Mouse (Mus musculus): Measurements from ENCODE around the gene Gm9780. TPM values are rescaled to one million over a fixed set of nuclear protein-coding genes. Genes with fewer than 3 reads are reported as not detected.
"Not testable (repeated sequence)": the region's sequence is repeated elsewhere in the genome, so short reads cannot be mapped to it uniquely, and the experiment has no call there.

Gene Gm9780
- polyA plus RNA-seq, 1 experiment: 4.1 TPM

DNA sequence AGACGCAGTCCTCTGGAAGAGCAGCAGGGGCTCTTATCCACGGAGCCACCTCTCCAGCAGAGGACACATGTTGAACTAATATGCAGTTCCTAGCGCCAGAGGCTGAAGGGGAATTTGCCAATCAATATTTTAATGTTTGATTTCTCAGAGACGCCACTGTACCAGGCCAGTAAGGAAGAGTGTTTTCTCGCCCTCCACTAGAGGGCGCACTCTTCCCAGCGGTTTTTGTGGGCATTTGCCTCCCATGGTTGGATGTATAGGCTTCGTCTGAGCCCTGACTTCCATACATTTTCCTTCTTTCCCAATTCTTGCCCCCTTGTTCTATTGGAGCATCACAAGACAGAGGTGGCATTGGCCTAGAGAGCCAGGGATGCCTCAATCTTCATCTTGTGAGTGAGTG, 4.5 kb upstream of the Gm9780 start:
- H3K4me3 ChIP-seq (ENCODE audit: low read depth, low read length); H3K27ac ChIP-seq (ENCODE audit: insufficient read depth, low read length); H3K4me1 ChIP-seq (ENCODE audit: control insufficient read depth, insufficient read depth, low read length); H3K27me3 ChIP-seq (ENCODE audit: control insufficient read depth, insufficient read depth, low read length, poor library complexity, severe bottlenecking); H3K36me3 ChIP-seq (ENCODE audit: control insufficient read depth, insufficient read depth, low read length, poor library complexity, severe bottlenecking); H3K9ac ChIP-seq (ENCODE audit: low read depth, poor library complexity, severe bottlenecking); H3K9me3 ChIP-seq (replicated peaks; ENCODE audit: control insufficient read depth, insufficient read depth, low read length, poor library complexity, severe bottlenecking): not testable (repeated sequence)

DNA sequence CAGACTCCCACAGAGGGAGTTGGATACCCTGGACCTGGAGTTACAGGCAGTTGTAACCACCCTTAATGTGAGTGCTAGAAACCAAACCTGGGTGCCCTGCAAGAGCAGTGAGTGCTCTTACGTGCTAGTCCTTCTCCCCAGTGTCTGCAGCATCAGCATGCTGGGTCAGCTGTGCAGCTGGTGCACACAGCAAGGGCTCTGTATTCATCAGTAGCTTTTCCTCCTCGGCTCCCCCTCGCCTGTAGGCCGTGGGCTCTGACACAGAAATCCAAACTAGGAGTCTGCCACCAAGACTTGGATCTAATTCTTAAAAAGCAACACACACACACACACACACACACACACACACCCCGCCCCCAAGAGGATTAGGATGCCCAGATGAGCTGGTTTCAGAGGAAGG, 2.5 kb upstream of the Gm9780 start:
- H3K4me1 ChIP-seq (ENCODE audit: control insufficient read depth, insufficient read depth, low read length); H3K27me3 ChIP-seq (ENCODE audit: control insufficient read depth, insufficient read depth, low read length, poor library complexity, severe bottlenecking); H3K27ac ChIP-seq (ENCODE audit: insufficient read depth, low read length); H3K9me3 ChIP-seq (replicated peaks; ENCODE audit: control insufficient read depth, insufficient read depth, low read length, poor library complexity, severe bottlenecking); H3K9ac ChIP-seq (ENCODE audit: low read depth, poor library complexity, severe bottlenecking); H3K36me3 ChIP-seq (ENCODE audit: control insufficient read depth, insufficient read depth, low read length, poor library complexity, severe bottlenecking); H3K4me3 ChIP-seq (ENCODE audit: low read depth, low read length): not testable (repeated sequence)

DNA sequence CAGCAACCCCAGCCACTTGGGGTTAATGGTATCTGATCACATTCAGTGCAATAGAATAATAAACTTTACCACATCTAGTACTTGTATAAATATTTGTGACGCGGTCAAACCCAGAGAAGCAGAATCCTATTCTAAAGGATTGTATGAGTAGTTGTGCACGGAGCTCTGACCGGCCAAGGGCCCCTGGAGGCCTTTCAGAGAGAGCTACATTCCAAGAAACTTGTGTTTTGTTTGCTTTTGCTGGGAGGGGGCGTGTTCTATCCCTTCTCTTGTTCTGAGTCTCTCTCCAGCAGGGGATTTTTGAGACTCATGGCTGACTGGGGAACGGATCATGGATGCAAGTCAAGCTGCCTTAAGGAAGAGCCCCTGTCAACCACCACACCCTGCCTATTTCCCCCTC, 7.1 kb downstream of the Gm9780 start:
- not testable (repeated sequence) for H3K4me1 ChIP-seq (ENCODE audit: control insufficient read depth, insufficient read depth, low read length); H3K36me3 ChIP-seq (ENCODE audit: control insufficient read depth, insufficient read depth, low read length, poor library complexity, severe bottlenecking); H3K9ac ChIP-seq (ENCODE audit: low read depth, poor library complexity, severe bottlenecking); H3K9me3 ChIP-seq (replicated peaks; ENCODE audit: control insufficient read depth, insufficient read depth, low read length, poor library complexity, severe bottlenecking); H3K4me3 ChIP-seq (ENCODE audit: low read depth, low read length); H3K27me3 ChIP-seq (ENCODE audit: control insufficient read depth, insufficient read depth, low read length, poor library complexity, severe bottlenecking); H3K27ac ChIP-seq (ENCODE audit: insufficient read depth, low read length)

DNA sequence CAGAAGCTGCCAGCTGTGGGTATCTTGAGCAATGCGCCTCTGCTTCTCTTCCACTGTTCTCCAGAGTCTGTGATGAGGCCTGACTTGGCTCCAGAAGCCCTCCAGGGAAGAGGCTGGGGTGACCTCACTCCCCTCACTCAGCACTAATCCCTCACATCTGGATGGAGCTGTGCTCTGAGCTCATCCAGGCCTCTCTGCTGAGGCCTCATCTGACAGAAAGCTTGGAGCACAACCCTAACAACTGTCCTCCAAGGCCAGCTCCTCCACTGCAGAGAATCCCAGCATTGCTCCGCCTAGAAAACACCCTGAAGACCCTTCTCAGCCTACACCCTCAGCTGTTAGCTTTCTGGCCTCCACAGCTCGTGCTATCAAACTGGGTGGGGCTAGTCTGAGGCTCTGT, 8.1 kb downstream of the Gm9780 start:
- not testable (repeated sequence) for H3K4me1 ChIP-seq (ENCODE audit: control insufficient read depth, insufficient read depth, low read length); H3K4me3 ChIP-seq (ENCODE audit: low read depth, low read length); H3K27me3 ChIP-seq (ENCODE audit: control insufficient read depth, insufficient read depth, low read length, poor library complexity, severe bottlenecking); H3K9me3 ChIP-seq (replicated peaks; ENCODE audit: control insufficient read depth, insufficient read depth, low read length, poor library complexity, severe bottlenecking); H3K9ac ChIP-seq (ENCODE audit: low read depth, poor library complexity, severe bottlenecking); H3K27ac ChIP-seq (ENCODE audit: insufficient read depth, low read length); H3K36me3 ChIP-seq (ENCODE audit: control insufficient read depth, insufficient read depth, low read length, poor library complexity, severe bottlenecking)

DNA sequence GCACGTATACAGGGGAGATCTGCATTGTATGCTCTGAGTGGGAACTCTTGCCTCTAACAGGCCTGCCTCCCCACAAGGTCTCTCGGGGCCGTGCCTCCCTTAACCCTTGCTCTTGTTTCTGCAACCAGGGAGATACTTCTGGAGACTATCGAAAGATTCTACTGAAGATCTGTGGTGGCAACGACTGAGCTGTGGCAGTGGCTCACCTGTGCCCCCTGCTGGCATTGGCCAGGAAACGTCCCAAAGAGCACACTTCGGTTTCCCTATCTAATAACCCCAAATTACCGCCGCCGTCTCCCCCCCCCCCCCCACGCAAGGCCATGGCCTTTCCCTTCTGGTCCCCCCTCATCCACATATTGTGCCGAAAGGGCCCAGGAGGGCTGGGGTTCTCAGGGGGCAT, 16.9 kb downstream of the Gm9780 start:
- H3K9me3 ChIP-seq (replicated peaks; ENCODE audit: control insufficient read depth, insufficient read depth, low read length, poor library complexity, severe bottlenecking); H3K9ac ChIP-seq (ENCODE audit: low read depth, poor library complexity, severe bottlenecking); H3K27me3 ChIP-seq (ENCODE audit: control insufficient read depth, insufficient read depth, low read length, poor library complexity, severe bottlenecking); H3K36me3 ChIP-seq (ENCODE audit: control insufficient read depth, insufficient read depth, low read length, poor library complexity, severe bottlenecking); H3K4me3 ChIP-seq (ENCODE audit: low read depth, low read length); H3K4me1 ChIP-seq (ENCODE audit: control insufficient read depth, insufficient read depth, low read length); H3K27ac ChIP-seq (ENCODE audit: insufficient read depth, low read length): not testable (repeated sequence)

DNA sequence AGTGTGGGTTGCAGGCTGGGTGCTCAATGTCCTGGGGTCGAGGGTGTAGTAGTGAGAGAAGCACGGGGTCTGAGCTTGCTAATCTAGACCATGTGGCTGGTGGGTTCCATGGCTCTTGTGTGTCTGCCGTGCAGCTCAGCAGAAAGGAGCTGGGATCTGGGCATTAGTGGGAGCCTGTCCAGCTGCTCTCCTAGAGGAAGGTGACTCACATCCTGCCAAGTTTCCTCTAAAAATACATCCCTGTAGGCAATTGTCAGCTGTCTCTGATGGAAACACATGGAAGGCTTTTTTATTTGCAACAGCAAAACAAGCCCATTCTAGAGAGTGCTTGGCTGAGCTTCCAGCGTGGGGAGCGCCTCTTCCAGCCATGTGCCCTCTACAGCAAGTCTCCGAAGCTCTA, 19.7 kb downstream of the Gm9780 start:
- H3K36me3 ChIP-seq (ENCODE audit: control insufficient read depth, insufficient read depth, low read length, poor library complexity, severe bottlenecking); H3K27ac ChIP-seq (ENCODE audit: insufficient read depth, low read length): not testable (repeated sequence)

DNA sequence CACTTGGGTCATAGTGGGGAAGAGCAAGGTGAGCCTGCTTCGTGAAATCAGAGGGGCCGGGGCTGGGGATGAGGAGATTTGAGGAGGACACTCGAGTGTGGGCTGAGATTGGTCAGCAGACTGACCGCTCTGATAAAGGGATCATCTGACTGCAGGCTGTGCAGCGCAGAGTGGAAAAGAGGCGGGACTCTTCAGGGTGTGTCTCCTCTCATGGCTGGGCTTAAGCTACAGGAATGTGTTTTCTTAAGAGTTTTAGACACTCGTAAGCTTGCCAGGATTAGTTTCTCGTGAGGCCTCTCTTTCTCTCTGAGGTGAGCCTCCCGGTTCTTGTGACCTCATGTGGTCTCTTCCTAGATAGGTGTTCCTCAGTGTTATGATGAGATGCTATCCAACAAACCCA, 21.0 kb downstream of the Gm9780 start:
- not testable (repeated sequence) for H3K9ac ChIP-seq (ENCODE audit: low read depth, poor library complexity, severe bottlenecking)

More for the DNA sequence above, 19.7 kb downstream of the Gm9780 start:
- H3K9ac ChIP-seq (ENCODE audit: low read depth, poor library complexity, severe bottlenecking); H3K4me3 ChIP-seq (ENCODE audit: low read depth, low read length); H3K4me1 ChIP-seq (ENCODE audit: control insufficient read depth, insufficient read depth, low read length); H3K27me3 ChIP-seq (ENCODE audit: control insufficient read depth, insufficient read depth, low read length, poor library complexity, severe bottlenecking); H3K9me3 ChIP-seq (replicated peaks; ENCODE audit: control insufficient read depth, insufficient read depth, low read length, poor library complexity, severe bottlenecking): not testable (repeated sequence)

DNA sequence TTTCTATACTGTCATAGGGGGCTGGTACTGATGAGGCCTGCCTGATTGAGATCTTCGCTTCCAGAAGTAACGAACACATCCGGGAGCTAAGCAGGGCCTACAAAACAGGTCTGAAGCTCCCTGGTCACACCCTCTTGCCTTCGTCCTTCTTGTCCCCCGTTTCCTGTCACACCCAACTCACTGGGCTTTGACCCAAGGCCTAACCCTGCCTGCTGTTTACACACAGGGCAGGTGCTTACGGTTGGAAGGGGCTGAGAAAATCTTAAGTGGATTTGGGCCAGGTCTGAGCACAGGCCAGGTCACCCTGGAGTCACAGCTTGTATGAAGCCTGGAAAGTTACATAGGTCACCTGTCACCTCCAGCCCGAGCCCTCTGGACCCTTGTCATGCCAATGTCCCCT, 26.1 kb downstream of the Gm9780 start:
- not testable (repeated sequence) for H3K4me1 ChIP-seq (ENCODE audit: control insufficient read depth, insufficient read depth, low read length); H3K27me3 ChIP-seq (ENCODE audit: control insufficient read depth, insufficient read depth, low read length, poor library complexity, severe bottlenecking); H3K9me3 ChIP-seq (replicated peaks; ENCODE audit: control insufficient read depth, insufficient read depth, low read length, poor library complexity, severe bottlenecking); H3K27ac ChIP-seq (ENCODE audit: insufficient read depth, low read length); H3K4me3 ChIP-seq (ENCODE audit: low read depth, low read length); H3K36me3 ChIP-seq (ENCODE audit: control insufficient read depth, insufficient read depth, low read length, poor library complexity, severe bottlenecking); H3K9ac ChIP-seq (ENCODE audit: low read depth, poor library complexity, severe bottlenecking)

More for the DNA sequence above, 21.0 kb downstream of the Gm9780 start:
- not testable (repeated sequence) for H3K9me3 ChIP-seq (replicated peaks; ENCODE audit: control insufficient read depth, insufficient read depth, low read length, poor library complexity, severe bottlenecking); H3K4me3 ChIP-seq (ENCODE audit: low read depth, low read length); H3K27ac ChIP-seq (ENCODE audit: insufficient read depth, low read length); H3K36me3 ChIP-seq (ENCODE audit: control insufficient read depth, insufficient read depth, low read length, poor library complexity, severe bottlenecking); H3K4me1 ChIP-seq (ENCODE audit: control insufficient read depth, insufficient read depth, low read length); H3K27me3 ChIP-seq (ENCODE audit: control insufficient read depth, insufficient read depth, low read length, poor library complexity, severe bottlenecking)

DNA sequence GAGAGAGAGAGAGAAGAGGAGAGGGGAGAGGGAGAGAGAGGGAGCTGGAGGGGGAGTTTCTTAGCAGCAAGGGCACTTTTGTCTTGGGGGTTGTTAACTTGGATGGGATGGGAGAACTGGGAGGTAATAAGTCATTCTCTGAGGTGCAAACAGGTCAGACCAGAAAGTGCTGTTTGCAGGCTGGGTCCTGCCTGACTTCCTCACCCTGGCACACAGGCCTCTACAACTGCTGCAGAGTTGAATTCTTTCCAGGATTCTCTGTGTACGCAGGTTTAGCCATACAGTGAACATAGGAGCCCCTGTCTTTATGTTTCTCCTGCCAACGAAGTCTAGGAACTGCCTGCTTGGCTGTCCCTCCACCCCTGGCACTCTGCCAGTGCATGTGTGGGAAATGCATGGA, 35.0 kb downstream of the Gm9780 start:
- not testable (repeated sequence) for H3K9ac ChIP-seq (ENCODE audit: low read depth, poor library complexity, severe bottlenecking); H3K36me3 ChIP-seq (ENCODE audit: control insufficient read depth, insufficient read depth, low read length, poor library complexity, severe bottlenecking); H3K27ac ChIP-seq (ENCODE audit: insufficient read depth, low read length); H3K4me1 ChIP-seq (ENCODE audit: control insufficient read depth, insufficient read depth, low read length); H3K27me3 ChIP-seq (ENCODE audit: control insufficient read depth, insufficient read depth, low read length, poor library complexity, severe bottlenecking); H3K9me3 ChIP-seq (replicated peaks; ENCODE audit: control insufficient read depth, insufficient read depth, low read length, poor library complexity, severe bottlenecking); H3K4me3 ChIP-seq (ENCODE audit: low read depth, low read length)

DNA sequence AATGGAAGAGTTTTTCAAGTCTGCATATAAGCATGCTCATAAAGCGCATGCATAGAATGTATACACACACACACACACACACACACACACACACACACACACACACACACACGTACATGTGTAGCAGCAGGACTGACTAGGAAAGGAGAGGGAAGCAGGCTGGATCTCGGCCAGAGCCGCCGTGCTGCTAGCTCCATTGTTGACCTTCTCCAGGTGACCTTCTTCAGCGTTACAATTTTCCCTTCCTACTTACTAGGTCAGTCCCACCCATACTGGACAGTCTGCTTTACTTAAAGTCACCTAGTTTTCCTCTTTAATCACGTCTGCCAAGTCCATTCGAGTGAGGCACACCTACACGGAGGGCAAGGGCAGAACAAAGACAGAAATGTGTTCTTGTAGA, 60.6 kb downstream of the Gm9780 start:
- not testable (repeated sequence) for H3K36me3 ChIP-seq (ENCODE audit: control insufficient read depth, insufficient read depth, low read length, poor library complexity, severe bottlenecking); H3K4me3 ChIP-seq (ENCODE audit: low read depth, low read length); H3K4me1 ChIP-seq (ENCODE audit: control insufficient read depth, insufficient read depth, low read length); H3K9ac ChIP-seq (ENCODE audit: low read depth, poor library complexity, severe bottlenecking); H3K27ac ChIP-seq (ENCODE audit: insufficient read depth, low read length); H3K9me3 ChIP-seq (replicated peaks; ENCODE audit: control insufficient read depth, insufficient read depth, low read length, poor library complexity, severe bottlenecking); H3K27me3 ChIP-seq (ENCODE audit: control insufficient read depth, insufficient read depth, low read length, poor library complexity, severe bottlenecking)
